Mouse (Mus musculus) cerebellum, postnatal 4 days (tissue): ENCODE results near the gene Amdhd1.
"Not testable (repeated sequence)": the region's sequence is repeated elsewhere in the genome, so short reads cannot be mapped to it uniquely, and the experiment has no call there.

Source experiments
- DNase-seq, 2 experiments: peaks; one replicate each; pipeline ENCODE4 v3.0.0; 2022; ENCODE audit warnings: low spot score in 2 of 2, mixed read lengths in 1 of 2

The Amdhd1 gene

DNA sequence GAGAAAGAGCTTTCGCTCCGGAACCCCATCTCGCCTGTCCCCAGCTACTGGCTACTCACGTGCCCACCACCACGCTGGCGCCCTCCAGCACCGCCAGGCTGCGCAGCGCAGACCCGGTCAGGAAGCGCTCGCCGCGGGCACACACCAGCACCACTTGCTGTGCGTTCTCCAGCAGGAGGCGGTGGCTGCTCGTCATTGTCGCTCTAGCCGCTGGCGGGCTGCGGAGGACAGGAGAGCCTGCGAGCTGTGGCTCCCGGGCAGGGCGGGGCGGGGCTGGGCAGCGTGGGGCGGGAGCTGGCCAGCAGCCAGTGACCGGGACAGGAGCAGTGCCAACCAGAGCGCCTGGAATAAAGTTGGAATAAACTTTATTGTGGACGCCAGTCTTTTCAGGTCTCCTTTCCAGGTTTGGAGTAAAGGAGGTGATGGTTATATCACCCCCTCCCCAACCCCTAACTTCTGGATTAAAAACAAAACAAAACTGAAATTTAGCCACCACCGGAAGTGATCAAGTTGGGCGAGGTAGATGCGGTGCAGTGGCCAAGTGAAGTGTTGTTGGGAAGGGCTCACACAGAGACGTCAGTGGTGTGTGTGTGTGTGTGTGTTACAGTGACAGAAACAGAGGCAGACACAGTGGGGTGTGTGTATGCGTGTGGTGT lies at the start of gene Amdhd1:
Gene Amdhd1 (minus strand): TSS at position 259 of the 656 bp plus-strand sequence.
- peak; percentile 39 to 71 for DNase-seq

DNA sequence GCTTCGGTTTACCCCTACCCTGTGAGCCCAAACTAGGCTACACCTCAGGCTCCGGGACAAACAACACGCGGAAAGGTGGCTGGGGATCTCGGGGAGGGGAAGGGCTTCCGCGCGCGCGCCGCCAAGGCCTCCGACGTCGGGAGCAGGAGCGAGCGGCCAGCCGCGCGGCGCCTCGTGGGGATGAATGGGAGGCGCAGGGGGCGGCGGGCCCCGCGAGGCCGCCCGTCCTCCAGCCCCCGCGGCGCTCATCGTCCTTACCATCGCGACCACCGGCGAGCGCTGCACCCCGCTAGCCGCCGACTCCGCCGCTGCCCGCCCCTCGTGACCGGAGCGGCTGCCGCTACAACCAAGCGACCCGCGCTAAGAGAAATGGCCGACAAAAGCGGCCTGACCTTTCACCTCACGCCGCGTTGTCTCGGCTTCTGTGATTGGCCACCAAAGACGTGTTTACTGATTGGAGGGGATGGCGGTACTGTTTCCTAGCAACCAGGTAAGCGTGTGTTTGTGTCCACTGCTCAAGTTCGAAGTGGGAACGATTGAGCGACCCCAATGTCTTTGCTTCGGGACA lies 49.5 kb upstream of the Amdhd1 start, which contains the start of gene Snrpf:
Gene Snrpf (minus strand): TSS at position 426 of the 568 bp plus-strand sequence.
- peak; percentile 90 to 96 for DNase-seq

DNA sequence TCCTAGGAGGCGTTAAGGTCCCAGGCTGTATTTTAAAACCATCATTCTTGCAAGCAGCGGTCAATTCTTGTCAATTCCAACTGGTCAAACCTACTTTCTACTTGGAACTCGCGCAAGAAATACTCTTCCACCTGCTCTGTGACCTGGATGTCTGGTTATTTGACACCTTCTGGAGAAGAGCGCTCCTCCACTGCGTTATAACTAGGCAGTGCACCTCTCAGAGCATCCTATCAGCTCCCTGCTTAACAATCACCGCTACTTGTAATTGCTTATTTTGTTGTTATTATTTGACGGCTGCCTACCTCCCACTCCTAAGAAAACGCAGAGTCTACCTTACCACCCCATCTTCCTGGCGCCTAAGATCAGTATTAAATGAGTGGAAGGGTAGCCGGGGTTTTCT lies 49.0 kb upstream of the Amdhd1 start:
- DNase-seq = no peak

DNA sequence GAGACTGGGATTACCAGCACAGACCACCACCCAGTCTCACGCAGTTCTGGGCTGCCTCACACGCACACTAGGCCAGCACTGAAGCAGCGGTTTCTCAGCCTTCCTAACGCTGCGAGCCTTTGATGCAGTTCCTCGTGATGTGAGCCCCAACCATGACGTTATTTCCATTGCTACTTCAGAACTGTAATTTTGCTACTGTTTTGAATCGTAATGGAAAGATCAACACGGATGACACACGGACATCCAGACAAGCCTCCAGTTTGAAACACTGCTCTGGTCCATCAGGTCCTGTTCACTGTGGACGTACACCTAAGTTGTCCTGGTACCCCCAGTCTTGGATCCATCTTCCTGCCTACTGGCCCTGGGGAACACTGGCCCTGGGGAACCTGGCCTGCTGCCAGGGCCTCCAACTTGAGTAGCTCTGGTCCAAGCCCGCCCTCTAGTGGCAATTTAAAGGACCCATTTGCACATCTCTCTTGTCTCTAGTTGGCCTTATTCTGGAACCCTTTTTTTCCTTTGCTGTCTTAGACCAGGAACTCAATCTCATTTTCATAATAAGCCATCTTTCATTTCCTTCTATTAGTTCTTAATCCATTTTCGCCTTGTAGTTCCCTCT lies 37.5 kb upstream of the Amdhd1 start:
- peak; percentile 56 to 77 for DNase-seq

DNA sequence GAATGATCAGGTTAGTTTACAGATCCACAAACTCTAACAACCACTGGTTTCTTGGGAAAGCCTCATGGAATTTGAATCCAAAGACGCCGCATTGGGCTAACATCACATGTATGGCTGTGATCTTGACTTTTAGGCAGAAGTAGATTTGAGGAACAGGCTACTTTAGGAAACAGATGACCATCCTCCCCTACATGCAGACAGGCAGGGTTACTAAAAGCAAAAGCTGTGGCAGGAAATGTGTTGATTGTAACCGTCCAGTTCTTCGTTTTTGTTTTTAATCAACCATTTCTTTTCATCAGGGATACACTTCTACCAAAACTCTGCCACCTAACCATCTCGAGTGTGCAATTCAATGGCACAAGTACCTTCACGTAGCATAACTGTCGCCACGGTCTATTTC lies 36.1 kb upstream of the Amdhd1 start:
- DNase-seq = no peak

DNA sequence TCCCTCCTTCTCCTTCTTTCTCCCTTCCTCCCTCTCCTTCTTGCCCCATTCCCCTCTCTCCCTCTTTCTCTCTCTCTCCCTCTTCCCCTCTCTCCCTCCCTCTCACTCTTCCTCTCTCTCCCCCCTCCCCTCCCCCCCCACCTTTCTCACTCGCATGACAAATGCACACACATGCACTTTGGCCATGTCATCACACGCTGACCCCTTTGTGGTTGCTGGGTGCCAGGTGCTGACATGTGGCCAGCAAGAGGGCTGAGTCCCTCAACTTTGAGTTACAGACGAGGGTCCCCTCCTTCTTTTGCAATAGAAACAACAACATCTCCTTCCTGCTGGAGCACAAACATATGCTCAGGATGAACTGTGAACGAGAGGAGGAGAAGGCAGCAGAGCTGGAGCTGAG lies 35.1 kb upstream of the Amdhd1 start:
- no peak for DNase-seq

DNA sequence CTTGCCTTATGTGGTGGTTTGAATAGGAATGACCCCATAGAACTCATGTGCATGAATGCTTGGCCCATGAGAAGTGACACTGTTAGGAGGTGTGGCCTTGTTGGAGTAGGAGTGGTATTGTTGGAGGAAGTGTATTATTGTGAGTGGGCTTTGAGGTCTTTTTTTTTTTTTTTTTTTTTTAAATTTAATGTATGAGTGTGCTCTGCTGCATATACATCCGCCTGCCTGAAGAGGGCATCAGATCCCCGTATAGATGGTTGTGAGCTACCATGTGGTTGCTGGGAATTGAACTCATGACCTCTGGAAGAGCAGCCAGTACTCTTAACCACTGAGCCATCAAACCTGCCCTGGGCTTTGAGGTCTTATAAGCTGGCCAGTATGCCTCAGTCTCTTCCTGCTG lies 32.4 kb upstream of the Amdhd1 start:
- no peak for DNase-seq

DNA sequence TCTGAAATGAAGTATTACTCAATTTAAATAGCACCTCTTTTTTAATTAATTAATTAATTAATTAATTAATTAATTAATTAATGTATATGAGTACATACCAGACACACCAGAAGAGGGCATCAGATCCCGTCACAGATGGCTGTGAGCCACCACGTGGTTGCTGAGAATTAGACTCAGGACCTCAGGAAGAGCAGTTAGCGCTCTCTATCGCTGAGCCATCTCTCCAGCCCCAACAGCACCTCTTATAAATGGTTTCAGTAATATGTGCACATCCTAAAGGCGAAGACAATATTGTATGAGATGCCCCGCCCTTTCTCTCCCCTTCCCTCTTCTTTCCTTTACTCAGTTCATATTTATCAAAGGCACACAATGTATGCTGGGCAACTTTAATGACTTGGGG lies 28.8 kb upstream of the Amdhd1 start:
- DNase-seq = no peak

DNA sequence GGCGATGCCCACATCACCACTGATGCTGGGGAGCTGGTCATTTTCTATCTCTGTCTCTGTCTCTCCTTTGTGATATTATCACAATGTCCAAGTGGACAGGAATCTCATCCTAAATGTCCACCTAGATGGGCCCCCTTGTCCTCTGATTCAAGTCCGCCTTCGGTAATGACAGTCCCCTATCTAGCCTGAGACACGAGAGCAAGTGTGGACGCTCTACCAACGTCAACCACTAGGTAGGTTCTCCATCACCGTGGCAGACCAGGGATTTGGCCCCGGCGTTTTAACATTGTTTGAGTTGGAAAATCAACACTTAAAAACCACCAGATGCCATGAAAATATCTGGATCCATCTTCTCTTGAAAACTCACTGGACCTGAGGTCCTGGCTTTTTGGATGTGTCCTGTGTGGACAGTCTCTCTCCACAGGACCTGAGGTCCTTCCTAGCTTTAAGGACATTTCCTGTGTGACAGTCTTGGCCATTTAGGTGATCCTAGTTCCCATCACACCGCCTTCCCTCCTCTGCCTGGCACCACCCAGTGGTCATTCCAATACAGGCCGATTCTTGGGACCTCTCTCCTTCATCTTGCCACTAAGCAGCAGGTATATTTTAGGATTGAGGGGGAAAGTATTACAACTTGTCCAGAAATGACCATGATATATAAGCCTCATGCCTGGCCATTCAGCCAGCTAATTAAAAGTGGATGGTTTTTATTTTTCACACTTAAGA lies 28.2 kb upstream of the Amdhd1 start:
- DNase-seq = no peak

DNA sequence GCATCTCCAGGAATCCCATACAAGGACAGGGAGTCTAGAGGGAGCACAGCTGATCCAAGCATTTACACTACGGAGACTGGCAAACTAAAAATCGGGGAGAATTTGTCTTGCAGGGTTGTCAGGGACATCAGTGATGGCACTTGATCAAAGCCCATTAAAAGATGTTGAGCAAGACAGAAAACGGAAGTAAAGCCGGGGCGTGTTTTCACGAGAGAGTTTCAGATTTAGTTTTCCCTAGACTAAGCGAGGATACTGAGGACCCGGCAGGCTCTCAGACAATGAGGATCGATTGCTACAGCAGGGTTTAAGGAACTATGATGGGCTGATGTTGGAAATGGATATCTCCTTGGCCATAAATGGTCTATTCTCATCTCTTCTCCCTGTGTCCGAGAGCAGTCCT lies 27.2 kb upstream of the Amdhd1 start:
- no peak for DNase-seq

DNA sequence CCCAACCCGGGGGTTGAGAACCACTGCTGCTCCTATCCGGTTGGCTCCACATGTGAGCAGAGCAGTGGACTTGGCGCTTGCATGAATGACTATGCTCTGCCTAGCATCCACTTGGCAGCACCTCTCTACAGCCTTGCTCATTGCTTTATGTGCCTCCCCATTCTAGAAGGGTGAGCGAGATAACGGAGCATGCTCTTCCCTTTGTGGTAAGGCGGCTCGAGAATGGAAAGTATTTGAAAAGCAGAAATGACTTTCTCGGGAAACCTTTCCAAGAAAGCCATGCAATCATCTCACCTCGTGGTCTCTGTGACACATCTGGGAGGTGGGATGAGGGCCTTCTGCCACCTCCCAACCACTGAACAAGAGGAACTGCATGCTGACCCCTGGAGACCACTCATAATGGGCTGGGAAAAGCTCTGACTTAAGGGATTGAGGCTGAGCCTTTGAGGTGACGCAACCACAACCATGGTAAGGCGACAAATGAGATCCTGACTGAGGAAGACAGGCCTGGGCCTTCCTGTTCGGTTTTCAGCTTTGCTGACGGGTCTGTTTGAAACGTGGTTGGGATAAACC lies 24.8 kb upstream of the Amdhd1 start:
- no peak for DNase-seq

DNA sequence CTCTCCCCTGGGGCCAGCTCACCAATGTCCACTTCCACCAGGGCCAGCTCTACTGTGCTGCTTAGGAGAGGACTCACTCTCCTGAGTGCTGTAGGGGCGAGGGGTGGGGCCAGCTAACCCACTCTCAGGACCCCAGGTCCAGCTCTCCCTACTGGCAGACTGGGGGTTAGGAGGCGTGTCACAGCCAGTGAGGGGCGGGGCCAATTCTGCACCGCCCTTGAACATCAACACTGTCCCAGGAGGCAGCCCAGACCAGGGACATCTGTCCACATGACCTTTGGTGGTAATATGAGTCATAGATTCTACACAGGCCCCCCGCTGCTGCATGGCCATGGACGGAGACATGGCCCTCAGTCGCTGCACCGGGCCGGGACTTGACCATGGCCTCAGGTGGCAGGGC lies 20.0 kb upstream of the Amdhd1 start:
- DNase-seq = no peak

DNA sequence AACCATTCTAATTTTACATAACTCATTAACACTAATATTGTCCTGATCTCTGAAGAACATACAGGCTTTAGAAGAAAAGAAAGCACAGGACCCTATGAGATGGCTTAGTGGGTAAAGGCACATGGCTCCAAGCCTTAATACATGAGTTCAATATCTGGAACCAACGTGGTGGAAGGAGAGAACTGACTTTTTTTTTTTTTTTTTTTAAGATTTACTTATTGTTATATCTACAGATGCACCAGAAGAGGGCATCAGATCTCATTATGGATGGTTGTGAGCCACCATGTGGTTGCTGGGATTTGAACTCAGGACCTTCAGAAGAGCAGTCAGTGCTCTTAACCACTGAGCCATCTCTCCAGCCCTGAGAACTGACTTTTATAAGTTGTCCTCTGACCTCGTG lies 18.1 kb upstream of the Amdhd1 start:
- DNase-seq = not testable (repeated sequence)

DNA sequence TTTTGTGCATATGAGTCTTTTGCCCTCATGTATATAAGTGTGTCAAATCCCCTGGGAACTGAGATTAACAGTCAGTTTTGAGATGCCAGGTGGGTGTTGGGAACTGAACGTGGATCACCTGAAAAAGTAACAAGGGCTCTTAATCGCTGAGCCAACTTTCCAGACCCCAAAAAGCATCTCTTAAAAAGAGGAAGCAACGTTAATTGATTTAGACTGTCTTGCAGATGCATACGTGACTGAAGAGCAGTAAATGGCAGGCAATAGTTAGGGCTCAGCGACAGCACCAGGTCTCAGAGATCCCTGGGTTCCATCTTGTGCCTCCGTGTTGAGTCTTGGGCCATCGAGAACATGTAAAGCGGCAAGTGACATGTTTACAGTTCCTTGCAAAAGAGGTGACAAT lies 12.8 kb upstream of the Amdhd1 start:
- no peak for DNase-seq

DNA sequence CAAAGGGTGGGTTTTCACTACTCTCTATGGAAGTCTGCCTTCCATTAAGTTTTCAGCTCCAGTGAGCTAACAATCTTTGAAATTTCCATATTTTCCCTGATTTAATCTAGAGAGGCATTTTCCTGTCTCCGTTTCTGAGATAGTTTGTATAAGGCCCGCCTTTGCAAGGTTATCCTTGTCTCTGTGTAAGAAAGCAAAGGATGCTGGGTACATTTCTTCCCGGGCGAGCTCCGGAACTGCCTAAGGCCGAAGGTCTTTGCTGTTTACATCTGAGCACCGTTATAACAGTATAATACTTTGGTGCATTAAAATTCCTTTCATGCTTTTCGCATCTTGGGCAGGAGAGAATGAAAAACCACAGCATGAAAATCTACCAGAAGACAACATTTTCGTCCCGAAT lies 10.0 kb upstream of the Amdhd1 start:
- DNase-seq = no peak

DNA sequence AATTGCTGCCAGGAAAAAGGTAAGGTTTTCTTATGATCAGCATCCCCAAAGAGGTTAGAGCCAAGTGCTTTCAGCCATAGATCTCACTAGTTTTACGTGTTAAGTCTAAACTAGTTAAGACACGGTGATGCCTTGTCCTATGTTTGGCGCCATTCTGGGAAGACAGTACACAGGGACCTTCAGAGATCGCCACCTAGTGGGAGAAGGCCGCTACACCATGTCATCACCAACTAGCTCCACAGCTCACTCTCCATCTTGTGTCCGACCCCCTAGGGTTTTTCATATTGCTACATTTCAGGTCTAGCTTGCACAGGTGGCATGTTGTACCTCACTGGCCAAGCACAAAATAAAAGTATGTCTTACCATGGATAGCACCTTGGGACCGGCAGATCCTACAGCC lies 9.2 kb upstream of the Amdhd1 start:
- DNase-seq = peak; percentile 50 to 81

DNA sequence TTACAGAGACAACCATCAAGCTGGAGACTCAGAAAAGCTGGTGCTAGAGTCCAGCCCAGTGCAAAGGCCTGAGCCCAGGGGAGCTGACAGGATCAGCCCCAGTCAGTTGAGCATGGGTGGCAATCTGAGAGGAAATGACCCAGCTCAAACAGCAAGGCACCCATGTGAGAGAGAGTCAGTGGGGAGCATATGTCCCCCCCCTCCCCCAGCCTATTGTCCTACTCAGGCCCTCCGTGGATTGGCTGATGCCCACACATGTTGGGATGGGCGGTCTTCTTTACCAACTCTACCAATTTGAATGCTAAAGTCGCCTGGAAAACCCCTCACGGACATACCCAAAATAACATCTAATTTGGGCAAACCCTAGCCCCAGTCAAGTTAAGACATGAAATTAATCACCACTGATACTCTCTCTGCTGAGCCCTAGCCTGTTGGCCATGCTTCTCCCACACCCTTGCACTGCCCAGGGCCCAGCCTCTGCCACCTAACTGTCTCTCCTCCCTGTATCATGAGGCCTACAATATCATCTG lies 8.0 kb upstream of the Amdhd1 start:
- DNase-seq = no peak

DNA sequence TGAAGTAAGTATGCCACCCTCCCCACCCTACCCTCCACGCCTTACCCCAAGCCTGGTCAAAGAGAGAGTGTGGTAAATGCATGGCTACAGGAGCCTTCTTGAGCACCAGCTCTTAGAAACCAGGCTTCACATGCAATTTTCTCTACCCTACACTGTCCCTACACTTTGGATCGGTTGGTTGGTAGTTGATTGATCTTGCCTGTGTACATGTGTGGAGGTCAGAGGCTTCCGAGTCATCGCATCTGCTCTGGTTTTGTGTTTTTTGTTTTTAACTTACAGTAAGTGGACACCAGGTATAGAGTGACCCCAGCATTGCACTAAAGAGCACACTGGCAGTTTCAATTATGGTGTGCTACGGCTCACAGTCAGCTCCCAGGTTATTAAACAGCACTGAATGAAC lies 4.3 kb upstream of the Amdhd1 start:
- no peak for DNase-seq

DNA sequence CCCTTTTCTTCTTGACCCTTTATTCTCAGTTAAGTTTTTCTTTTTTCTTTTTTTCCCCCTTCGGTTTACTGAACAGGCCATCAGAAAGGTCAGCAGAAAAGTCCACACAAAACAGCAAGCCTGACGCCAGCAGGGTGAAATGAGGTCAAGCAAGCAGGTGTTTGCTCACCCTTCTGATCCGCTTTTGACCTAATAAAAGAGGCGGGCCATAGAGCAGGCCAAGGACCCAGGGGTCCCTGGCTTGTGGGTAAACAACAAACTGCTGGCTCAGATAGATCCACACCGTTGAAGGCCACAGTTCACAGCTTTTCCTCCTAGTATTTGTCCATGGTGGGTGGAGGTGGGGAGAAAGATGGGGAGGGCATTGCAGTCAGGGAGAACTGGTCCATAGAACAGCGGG lies 3.3 kb upstream of the Amdhd1 start:
- DNase-seq = no peak

DNA sequence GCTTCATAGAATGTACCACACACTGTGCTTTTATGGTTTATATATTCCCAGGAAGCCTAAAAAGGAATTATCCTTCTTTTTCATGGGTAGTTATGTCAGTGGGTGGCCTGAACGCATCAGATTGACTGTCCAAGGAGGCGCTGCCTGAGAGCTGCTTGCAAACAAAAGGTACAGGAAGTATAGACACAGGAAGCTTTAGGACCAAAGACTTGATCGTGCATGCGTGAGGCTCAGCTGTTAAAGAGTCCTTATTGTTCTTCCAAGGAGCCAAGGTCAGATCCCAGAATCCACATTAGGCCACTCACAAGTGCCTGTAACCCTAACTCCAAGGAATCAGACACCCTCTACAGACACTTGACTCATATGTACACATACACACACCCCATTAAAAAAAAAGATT lies 2.5 kb upstream of the Amdhd1 start:
- DNase-seq = no peak

DNA sequence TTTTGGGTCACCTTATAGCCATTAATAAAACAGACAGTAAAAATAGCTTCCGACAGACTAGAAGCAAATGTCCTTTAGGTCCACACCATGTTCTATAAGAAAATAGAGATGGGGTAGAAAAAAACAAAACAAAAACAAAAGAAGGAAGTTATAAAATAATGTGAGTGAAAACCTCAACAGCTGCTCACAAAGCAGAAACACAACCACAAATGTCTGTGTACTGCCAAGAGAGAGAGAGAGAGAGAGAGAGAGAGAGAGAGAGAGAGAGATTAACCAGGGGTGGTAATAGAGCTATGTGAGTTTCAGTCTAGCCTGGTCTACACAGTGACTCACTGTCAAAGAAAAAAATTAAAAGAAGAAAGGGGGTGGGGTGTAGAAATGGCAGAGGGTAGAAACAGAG lies 1.8 kb upstream of the Amdhd1 start:
- DNase-seq = no peak
